Comparison of ENCODE assay signal across 8 mouse cellular contexts in genomic region chr7:83632682-83633120, GRCm38 (mm10). TPM values are rescaled to one million over a fixed set of nuclear protein-coding genes. Genes with fewer than 3 reads are reported as not detected.
DNase-seq lines count a peak whose midpoint lies in the region; ATAC-seq and TF ChIP-seq lines count a peak whose summit lies in the region.

No protein-coding gene starts in this region.

- no peak overlapping the region for H3K27ac ChIP-seq in heart, embryonic 11.5 days (ENCODE audit: low read depth, low read length)
- H3K27ac ChIP-seq in ES-Bruce4 (ENCODE audit: insufficient read depth, low read length): no peak overlapping the region
- H3K27ac ChIP-seq in forebrain, embryonic 16.5 days (ENCODE audit: low read length): no peak overlapping the region
- H3K27ac ChIP-seq in liver, postnatal 0 days (ENCODE audit: low read depth): peak overlapping the region; percentile 85

- 36% methylated on average over 6 of the region's 6 CpGs for WGBS in heart, embryonic 11.5 days (ENCODE audit: insufficient replicate concordance)
- WGBS in forebrain, embryonic 16.5 days: 60% methylated on average over 6 of the region's 6 CpGs
- 41% methylated on average over 6 of the region's 6 CpGs for WGBS in liver, postnatal 0 days (ENCODE audit: insufficient replicate concordance)

- no peaks in the 10 kb centered on the region for H3K27me3 ChIP-seq in heart, embryonic 11.5 days (ENCODE audit: control insufficient read depth, insufficient read depth, low read length)
- no peaks in the 10 kb centered on the region for H3K27me3 ChIP-seq in ES-Bruce4 (ENCODE audit: control insufficient read depth, insufficient read depth, low read length, poor library complexity, severe bottlenecking)
- no peaks in the 10 kb centered on the region for H3K27me3 ChIP-seq in forebrain, embryonic 16.5 days (replicated peaks; ENCODE audit: control insufficient read depth, insufficient read depth, low read length)
- H3K27me3 ChIP-seq in liver, postnatal 0 days (ENCODE audit: insufficient read depth, low read length): no peaks in the 10 kb centered on the region

- H3K36me3 ChIP-seq in heart, embryonic 11.5 days (ENCODE audit: control insufficient read depth, insufficient read depth, low read length): no peaks in the 10 kb centered on the region; the same call in 1 of the 2 replicates
- H3K36me3 ChIP-seq in ES-Bruce4 (ENCODE audit: control insufficient read depth, insufficient read depth, low read length, poor library complexity, severe bottlenecking): peaks cover 3% of the 10 kb centered on the region; the same call in 1 of the 2 replicates
- H3K36me3 ChIP-seq in forebrain, embryonic 16.5 days (ENCODE audit: control insufficient read depth, insufficient read depth): no peaks in the 10 kb centered on the region
- peaks cover 20% of the 10 kb centered on the region; the same call in 1 of the 2 replicates for H3K36me3 ChIP-seq in liver, postnatal 0 days (replicated peaks; ENCODE audit: insufficient read depth, low read length)

- DNase-seq in heart, adult 8-10 months (ENCODE audit: low spot score): no peak
- DNase-seq in liver, postnatal 0 days: no peak
- no peak for DNase-seq in adipocyte (ENCODE audit: low spot score)
- DNase-seq in adrenal gland, postnatal 4 days (ENCODE audit: low spot score in 2 of 2): no peak
- no peak for DNase-seq in gastrocnemius, postnatal 25 days

- no peak for TF ChIP-seq EP300 in ES-Bruce4 (IDR thresholded peaks at IDR 0.05; ENCODE audit: insufficient read depth, low read depth, low read length)
- no peak for TF ChIP-seq EP300 in liver, postnatal 0 days (IDR thresholded peaks at IDR 0.05; ENCODE audit: low read depth)

- no peak for TF ChIP-seq CTCF in ES-Bruce4 (IDR thresholded peaks at IDR 0.05; ENCODE audit: low read depth, low read length)
- TF ChIP-seq CTCF in liver, postnatal 0 days (IDR thresholded peaks at IDR 0.05; ENCODE audit: low read depth): no peak

- no peak for ATAC-seq in heart, embryonic 11.5 days (replicated peaks; ENCODE audit: insufficient number of reproducible peaks, low FRiP score, low TSS enrichment)
- ATAC-seq in forebrain, embryonic 16.5 days: no peak
- ATAC-seq in liver, postnatal 0 days: no peak; the same call in 1 of the 2 replicates

- peak overlapping the region; percentile 70 for H3K4me3 ChIP-seq in heart, embryonic 11.5 days (ENCODE audit: low read depth, low read length)
- H3K4me3 ChIP-seq in ES-Bruce4 (ENCODE audit: low read depth, low read length): peak overlapping the region; percentile 78; the same call in 1 of the 2 replicates
- no peak overlapping the region for H3K4me3 ChIP-seq in forebrain, embryonic 16.5 days (replicated peaks; ENCODE audit: low read length)
- H3K4me3 ChIP-seq in liver, postnatal 0 days (ENCODE audit: low read depth, low read length): peak overlapping the region; percentile 67

- no peaks in the 10 kb centered on the region for H3K9me3 ChIP-seq in heart, embryonic 11.5 days (replicated peaks; ENCODE audit: control insufficient read depth, low read length)
- no peaks in the 10 kb centered on the region for H3K9me3 ChIP-seq in ES-Bruce4 (replicated peaks; ENCODE audit: control insufficient read depth, insufficient read depth, low read length, poor library complexity, severe bottlenecking)
- H3K9me3 ChIP-seq in forebrain, embryonic 16.5 days (ENCODE audit: control insufficient read depth, low read length): no peaks in the 10 kb centered on the region
- no peaks in the 10 kb centered on the region for H3K9me3 ChIP-seq in liver, postnatal 0 days (ENCODE audit: low read length)

- no peak for TF ChIP-seq POLR2A in ES-Bruce4 (IDR thresholded peaks at IDR 0.05; ENCODE audit: insufficient read depth, low read length)

- peak overlapping the region; percentile 77 for H3K4me2 ChIP-seq in heart, embryonic 11.5 days
- H3K4me2 ChIP-seq in forebrain, embryonic 16.5 days (ENCODE audit: low read length): peak overlapping the region; percentile 54
- H3K4me2 ChIP-seq in liver, postnatal 0 days (ENCODE audit: low read depth, low read length): peak overlapping the region; percentile 77

- H3K9ac ChIP-seq in heart, embryonic 11.5 days (ENCODE audit: low read depth, low read length): peak overlapping the region; percentile 82
- no peak overlapping the region for H3K9ac ChIP-seq in ES-Bruce4 (ENCODE audit: low read depth, poor library complexity, severe bottlenecking)
- no peak overlapping the region for H3K9ac ChIP-seq in forebrain, embryonic 16.5 days (replicated peaks; ENCODE audit: low read depth, low read length)
- H3K9ac ChIP-seq in liver, postnatal 0 days (replicated peaks): peak overlapping the region; percentile 74

- peaks cover 8% of the 10 kb centered on the region for H3K4me1 ChIP-seq in heart, embryonic 11.5 days (ENCODE audit: control insufficient read depth, insufficient read depth, low read length)
- no peaks in the 10 kb centered on the region for H3K4me1 ChIP-seq in ES-Bruce4 (ENCODE audit: control insufficient read depth, insufficient read depth, low read length)
- peaks cover 17% of the 10 kb centered on the region for H3K4me1 ChIP-seq in forebrain, embryonic 16.5 days (replicated peaks; ENCODE audit: control insufficient read depth, insufficient read depth, low read length)
- H3K4me1 ChIP-seq in liver, postnatal 0 days (ENCODE audit: insufficient read depth): peaks cover 20% of the 10 kb centered on the region

RNA-seq across cellular contexts. Expression of gene Stard5, which starts 0.9 kb away (rescaled TPM):
- 30.0 and 33.5 TPM in 2 replicates for polyA plus RNA-seq in heart, embryonic 11.5 days (2014; fragmentation: Nextera tagmentation; extraction: Ambion mirVana)
- 10 to 100 TPM in 2 of 4 experiments, 1 to 10 TPM in 2; 7.6 to 11.6 (median 9.3) TPM for total RNA-seq in heart, adult 8-10 months (2022)
- polyA plus RNA-seq in ES-Bruce4 (2011; ENCODE audit: insufficient read depth, insufficient read length, low read depth, missing spikeins): 15.0 and 16.0 TPM in 2 replicates
- polyA plus RNA-seq in forebrain, embryonic 16.5 days (2015; fragmentation: Nextera tagmentation; extraction: Ambion mirVana): 7.2 and 8.3 TPM in 2 replicates
- polyA plus RNA-seq in liver, postnatal 0 days (2015; fragmentation: Nextera tagmentation; extraction: Ambion mirVana): 61.4 and 63.2 TPM in 2 replicates
- 10 to 100 TPM; 28.3 to 28.9 TPM for total RNA-seq in adrenal gland, postnatal 4 days (2021)
- total RNA-seq in gastrocnemius, postnatal 25 days (2021): 1 to 10 TPM; 4.7 to 5.3 TPM

RNA-seq across cellular contexts. Expression of gene Tmc3, which starts 48.0 kb away (rescaled TPM):
- polyA plus RNA-seq in heart, embryonic 11.5 days (2014; fragmentation: Nextera tagmentation; extraction: Ambion mirVana): 0.13 and 0.21 TPM in 2 replicates
- under 1 TPM; 0.12 to 0.20 (median 0.19) TPM for total RNA-seq in heart, adult 8-10 months (2022)
- 0.15 and 0.25 TPM in 2 replicates for polyA plus RNA-seq in ES-Bruce4 (2011; ENCODE audit: insufficient read depth, insufficient read length, low read depth, missing spikeins)
- polyA plus RNA-seq in forebrain, embryonic 16.5 days (2015; fragmentation: Nextera tagmentation; extraction: Ambion mirVana): 0.22 and 0.23 TPM in 2 replicates
- polyA plus RNA-seq in liver, postnatal 0 days (2015; fragmentation: Nextera tagmentation; extraction: Ambion mirVana): 0.09 and 0.21 TPM in 2 replicates
- 1 to 10 TPM; 1.0 to 1.8 TPM for total RNA-seq in adrenal gland, postnatal 4 days (2021)
- under 1 TPM; 0.05 to 0.08 TPM for total RNA-seq in gastrocnemius, postnatal 25 days (2021)

Comparison
In these comparisons a context has a peak if more than half of its experiments do, and no peak if none do; other contexts are left out.
1. H3K9ac ChIP-seq: peak in heart, embryonic 11.5 days (single experiment) and liver, postnatal 0 days (single experiment); none in ES-Bruce4 (single experiment) and forebrain, embryonic 16.5 days (single experiment).
2. Peak in every context shown above with its lines, with median percentiles within 50 percentile points of each other: H3K4me2 ChIP-seq.